Mouse (Mus musculus) CH12.LX (cell line): ENCODE data around the gene Erc1.

Source experiments
- CHD2 ChIP-seq: IDR thresholded peaks from 2 replicates; pipeline ENCODE4 v1.6.1; 2011; ENCODE audit warnings: low read length, improper control_type of control experiment
- CTCF ChIP-seq, 2 experiments: IDR thresholded peaks in 1 of 2; conservative IDR thresholded peaks in 1 of 2; 2 replicates each; pipeline ENCODE4 v1.5.1; 2011 to 2012; ENCODE audit warnings: low read depth in 2 of 2, low read length in 2 of 2, improper control_type of control experiment in 1 of 2, inconsistent platforms in 1 of 2, mild to moderate bottlenecking in 1 of 2, moderate library complexity in 1 of 2
- EP300 ChIP-seq: IDR thresholded peaks from 2 replicates; pipeline ENCODE4 v1.6.1; 2011; ENCODE audit warnings: low read length, improper control_type of control experiment
- ETS1 ChIP-seq: conservative IDR thresholded peaks from 2 replicates; pipeline ENCODE4 v1.6.1; 2012; ENCODE audit warnings: low read depth, mild to moderate bottlenecking, inconsistent platforms, low read length, improper control_type of control experiment, moderate library complexity
- MAX ChIP-seq: IDR thresholded peaks from 2 replicates; pipeline ENCODE4 v1.6.1; 2011; ENCODE audit warnings: low read length, improper control_type of control experiment
- POLR2A ChIP-seq: IDR thresholded peaks from 2 replicates; pipeline ENCODE4 v1.6.1; 2011; ENCODE audit warnings: low read depth, mild to moderate bottlenecking, improper control_type of control experiment, low read length
- POLR2AphosphoS2 ChIP-seq: IDR thresholded peaks from 2 replicates; pipeline ENCODE4 v1.6.1; 2011; ENCODE audit warnings: low read depth, low read length, improper control_type of control experiment
- USF1 ChIP-seq: IDR thresholded peaks from 2 replicates; pipeline ENCODE4 v1.6.1; 2014; ENCODE audit warnings: low read depth, mild to moderate bottlenecking, inconsistent platforms, low read length, improper control_type of control experiment
- ZMIZ1 ChIP-seq: IDR thresholded peaks from 2 replicates; pipeline ENCODE4 v1.6.1; 2012; ENCODE audit warnings: low read depth, mild to moderate bottlenecking, inconsistent platforms, low read length, improper control_type of control experiment
- ZNF384 ChIP-seq: IDR thresholded peaks from 2 replicates; pipeline ENCODE4 v1.6.1; 2012; ENCODE audit warnings: low read depth, low read length, improper control_type of control experiment, inconsistent platforms

DNA sequence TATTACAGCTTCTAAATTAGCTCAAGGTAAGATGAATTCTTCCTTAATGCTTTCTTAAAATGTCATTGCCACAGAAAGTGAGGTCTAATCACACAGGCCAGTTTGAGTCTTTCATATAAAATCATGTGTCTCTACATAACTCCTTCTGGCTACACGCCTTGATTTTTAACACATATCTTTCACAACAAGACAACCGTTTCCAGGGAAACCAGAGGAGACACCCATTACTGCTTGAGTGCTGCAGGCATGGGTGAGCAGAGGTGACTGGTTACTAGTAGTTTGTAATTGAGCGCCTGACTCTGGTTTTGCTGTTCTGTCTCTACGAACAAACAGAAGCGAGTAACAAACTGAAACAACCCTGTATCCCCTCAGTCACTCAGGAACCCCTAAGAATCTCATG is 51.7 kb downstream of the Erc1 start:
- TF ChIP-seq ZMIZ1: no peak
- no peak for TF ChIP-seq POLR2A
- TF ChIP-seq EP300: no peak
- TF ChIP-seq CTCF (conservative IDR thresholded peaks at IDR 0.05 in 1 of 2, IDR thresholded peaks at IDR 0.05 in 1 of 2; ENCODE audit: low read depth in 2 of 2, low read length in 2 of 2): no peak
- no peak for TF ChIP-seq USF1
- TF ChIP-seq ZNF384: no peak
- TF ChIP-seq CHD2: no peak
- TF ChIP-seq ETS1: no peak
- no peak for TF ChIP-seq MAX
- no peak for TF ChIP-seq POLR2AphosphoS2
